Mouse (Mus musculus) ES-Bruce4 (cell line): ENCODE results near the gene Serpina12.

Source experiments
- CTCF ChIP-seq: IDR thresholded peaks from one replicate; pipeline ENCODE4 v1.8.1; 2011; ENCODE audit warnings: low read depth, low read length
- EP300 ChIP-seq: IDR thresholded peaks from 2 replicates; pipeline ENCODE4 v1.6.1; 2011; ENCODE audit warnings: low read depth, low read length; ENCODE audit not compliant: insufficient read depth
- POLR2A ChIP-seq: IDR thresholded peaks from one replicate; pipeline ENCODE4 v1.8.1; 2011; ENCODE audit warnings: low read length; ENCODE audit not compliant: insufficient read depth

DNA sequence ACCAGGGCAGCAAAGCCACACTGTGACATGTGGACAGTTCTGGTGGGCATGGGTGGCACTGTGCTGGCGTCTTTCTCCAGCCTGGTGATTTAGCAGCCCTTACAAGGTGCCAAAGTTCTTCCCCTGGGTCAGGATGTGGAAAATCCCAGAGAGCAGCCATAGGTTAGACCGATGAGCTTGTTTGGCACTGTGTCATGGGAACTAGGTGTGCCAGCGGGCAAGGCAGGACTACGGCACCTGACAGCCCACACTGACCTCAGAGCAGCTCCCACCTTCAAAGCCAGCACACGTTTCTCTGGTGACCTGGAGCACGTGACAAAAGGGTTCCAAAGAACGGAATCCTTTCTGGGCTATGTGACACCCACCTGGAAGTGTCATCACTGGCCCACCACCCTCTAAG, 13.3 kb upstream of the Serpina12 start:
- no peak for TF ChIP-seq CTCF
- TF ChIP-seq EP300: no peak
- no peak for TF ChIP-seq POLR2A
